Mouse (Mus musculus) adrenal gland, adult 18-20 months (tissue): ENCODE data around the gene Rhobtb1. TPM values are rescaled to one million over a fixed set of nuclear protein-coding genes. Genes with fewer than 3 reads are reported as not detected.

Source experiments
- DNase-seq, 2 experiments: peaks; one replicate each; pipeline ENCODE4 v3.0.0; 2021 to 2022; ENCODE audit warnings: low spot score in 2 of 2
- total RNA-seq, 2 experiments: library from RNA; stranded (reverse); gene quantifications; 1 replicate in 1 of 2; 2 replicates in 1 of 2; pipeline ENCODE4 v1.2.3; 2021

Rhobtb1 gene
- total RNA-seq, 2 experiments from 2014 or later: 6.0 to 7.3 TPM

DNA sequence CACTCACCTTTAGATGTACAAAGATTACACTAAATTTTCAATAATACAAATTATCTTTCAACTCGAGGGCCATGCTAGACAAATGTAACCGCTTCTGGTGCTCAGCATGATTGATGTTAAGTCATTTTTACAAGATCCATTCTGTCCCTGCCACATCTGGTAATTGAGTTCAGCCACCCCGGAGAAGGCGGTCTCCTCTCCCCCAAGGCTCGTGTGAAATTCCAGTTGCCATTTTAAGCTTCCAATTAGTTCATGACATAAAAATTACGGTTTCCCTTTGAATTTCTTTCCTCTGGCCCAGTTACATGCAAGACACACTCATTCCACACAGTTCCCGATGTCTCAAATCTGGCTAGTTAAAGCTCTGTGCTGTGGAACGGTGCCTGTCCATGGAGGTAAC is 162.7 kb downstream of the Rhobtb1 start:
- DNase-seq: no peak

DNA sequence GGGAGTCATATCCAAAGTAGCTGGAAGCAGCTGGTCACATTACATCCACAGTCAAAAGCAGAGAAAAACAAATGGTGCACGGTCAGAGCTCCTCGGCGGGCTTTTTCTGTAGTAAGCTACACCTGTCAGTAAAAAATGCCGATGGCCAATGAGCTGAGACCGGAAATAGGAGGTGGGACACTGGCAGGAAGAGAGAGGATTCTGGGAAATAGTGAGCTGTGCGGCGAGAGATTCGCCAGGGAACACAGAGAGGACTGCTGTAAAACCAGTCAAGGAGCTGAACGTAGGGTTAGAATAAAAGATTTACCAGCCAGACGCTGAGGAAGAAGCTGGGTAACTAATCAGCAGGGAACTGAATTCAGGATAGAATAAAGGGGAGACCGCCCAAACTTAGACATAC is 167.3 kb downstream of the Rhobtb1 start:
- DNase-seq: no peak

DNA sequence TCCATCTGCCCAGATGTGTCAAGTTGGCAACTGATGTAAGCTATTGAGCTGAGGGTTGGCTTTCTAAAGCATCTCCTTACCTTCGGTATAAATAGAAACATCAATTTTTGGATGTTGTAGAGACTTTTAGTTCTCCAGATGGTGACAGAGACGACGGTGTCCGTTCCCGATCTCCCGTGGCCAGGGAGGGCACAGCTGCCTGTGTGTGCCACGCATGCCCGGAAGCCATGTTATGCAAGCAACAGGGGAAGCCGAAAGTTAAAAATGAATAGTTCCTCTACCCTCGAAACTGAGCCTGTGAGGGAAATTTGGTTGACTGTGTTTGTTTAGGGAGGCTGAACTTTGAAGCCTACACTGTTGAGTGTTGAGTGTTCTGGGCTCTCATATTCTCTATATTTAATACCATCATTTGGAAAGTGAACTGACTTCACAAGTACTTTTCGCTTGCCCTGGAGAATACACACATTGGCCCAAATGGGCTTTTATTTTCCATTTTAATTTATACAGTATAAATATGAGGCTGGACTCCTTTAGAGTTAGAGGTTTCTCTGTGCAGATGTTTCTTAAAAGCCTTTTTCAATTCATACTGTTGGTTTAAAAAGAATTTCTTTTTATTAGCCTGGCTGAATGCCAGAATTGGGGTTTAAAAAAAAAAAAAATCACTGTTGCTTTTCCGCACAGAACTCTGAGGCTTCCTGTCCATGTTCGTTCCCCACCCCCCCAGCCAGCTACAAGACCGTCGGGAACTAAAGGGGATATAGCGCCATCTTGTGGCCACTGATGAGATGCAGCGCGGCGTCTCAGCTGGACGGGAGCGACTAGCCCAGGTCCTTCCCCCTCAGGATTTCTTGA is 169.7 kb downstream of the Rhobtb1 start:
- DNase-seq: peak; percentile 72 to 73

DNA sequence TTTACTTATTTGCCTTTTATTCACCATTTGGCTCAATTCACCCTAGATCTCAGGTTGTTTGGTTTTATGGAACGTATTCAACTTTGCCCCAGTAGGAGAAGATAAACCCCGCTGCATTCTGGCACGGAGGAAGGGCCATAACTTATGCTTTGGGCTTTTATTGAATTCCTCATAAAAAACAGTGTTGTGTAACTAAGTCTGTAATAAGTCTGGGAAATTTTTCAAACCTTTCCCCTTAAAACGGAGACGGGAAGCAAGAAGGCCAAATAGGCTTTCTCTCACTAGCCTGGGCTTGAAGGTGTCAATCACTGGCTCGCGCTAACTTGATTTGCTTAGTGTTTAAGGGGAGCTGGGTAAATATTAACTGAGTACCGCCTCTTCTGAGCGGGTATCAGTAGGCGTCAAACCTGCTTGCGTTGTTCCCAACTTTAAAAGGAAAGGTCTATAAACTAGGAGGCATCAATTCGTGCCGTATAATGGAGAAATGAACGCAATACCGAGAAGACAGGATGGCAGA is 170.3 kb downstream of the Rhobtb1 start:
- no peak for DNase-seq

DNA sequence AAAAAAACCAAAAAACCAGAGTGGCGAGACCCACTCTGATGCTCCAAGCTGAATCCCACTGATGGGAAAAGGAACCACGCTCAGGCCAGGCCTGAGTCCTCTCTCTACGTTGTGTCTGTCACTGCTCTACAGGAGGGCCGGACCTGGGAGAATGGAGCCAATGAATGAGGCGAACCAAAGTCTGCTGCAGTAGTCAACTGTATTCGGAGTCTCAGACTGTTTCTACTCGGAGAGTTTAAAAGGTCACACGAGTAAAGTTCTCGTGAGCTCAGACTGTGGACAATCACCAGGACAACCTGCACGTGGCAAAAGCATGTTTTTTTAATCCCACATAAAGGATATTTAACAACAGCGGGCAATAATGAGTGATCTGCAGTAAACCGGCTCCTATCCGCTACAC is 172.8 kb downstream of the Rhobtb1 start:
- no peak for DNase-seq

DNA sequence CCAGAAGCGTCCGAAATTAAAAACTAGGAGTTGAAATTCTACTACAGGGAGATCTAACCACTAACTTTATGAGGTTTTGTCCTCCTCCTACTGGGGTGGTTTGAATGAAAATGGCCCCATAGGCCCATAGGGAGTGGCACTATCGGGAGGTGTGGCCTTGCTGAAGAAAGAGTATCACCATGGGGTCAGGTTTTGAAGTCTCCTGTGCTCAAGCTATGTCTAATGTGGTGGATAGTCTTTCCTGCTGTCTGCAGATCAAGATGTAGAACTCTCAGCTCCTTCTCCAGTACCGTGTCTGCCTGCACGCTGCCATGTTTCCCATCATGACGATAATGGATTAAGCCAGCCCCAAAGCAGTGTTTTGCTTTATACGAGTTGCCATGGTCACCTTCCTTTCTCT is 173.6 kb downstream of the Rhobtb1 start:
- no peak for DNase-seq

DNA sequence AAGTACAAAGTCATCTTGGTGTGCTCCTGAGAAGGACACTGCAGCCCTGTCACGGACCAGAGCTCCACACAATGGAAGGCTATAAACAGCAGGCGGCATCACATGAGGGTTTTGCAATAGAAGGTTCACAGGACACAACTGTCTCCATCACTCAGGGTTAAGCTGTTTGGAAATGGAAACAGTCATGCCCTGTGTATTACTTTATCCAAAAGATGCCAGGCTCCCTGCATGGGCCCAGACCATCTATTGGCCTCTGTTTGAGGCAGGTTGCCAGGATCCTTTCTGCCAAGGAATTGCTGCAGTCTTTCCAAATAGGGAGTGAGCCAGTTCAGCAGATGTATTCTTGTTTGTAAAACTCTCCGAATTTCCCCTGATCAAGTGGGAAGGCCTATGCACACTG is 175.2 kb downstream of the Rhobtb1 start:
- no peak for DNase-seq

DNA sequence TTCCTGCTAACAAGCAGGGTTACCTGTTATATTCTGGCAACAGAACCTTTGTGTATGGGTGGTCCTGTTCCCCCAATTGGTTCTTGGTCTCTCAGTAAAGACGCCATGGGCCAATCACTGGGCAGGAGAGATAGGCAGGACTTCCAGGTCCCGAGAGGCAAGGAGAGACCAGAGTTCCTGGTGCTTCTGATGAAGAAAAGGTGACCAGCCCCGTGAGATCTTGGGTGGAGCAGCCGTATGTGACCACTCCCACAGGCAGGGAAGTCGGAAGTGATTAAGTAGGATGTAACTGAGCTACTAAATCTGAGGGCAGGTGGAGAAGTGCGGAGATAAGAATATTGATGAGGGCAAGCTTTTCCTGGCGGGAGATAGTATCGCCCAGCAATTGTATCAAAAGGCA is 176.1 kb downstream of the Rhobtb1 start:
- DNase-seq: no peak

DNA sequence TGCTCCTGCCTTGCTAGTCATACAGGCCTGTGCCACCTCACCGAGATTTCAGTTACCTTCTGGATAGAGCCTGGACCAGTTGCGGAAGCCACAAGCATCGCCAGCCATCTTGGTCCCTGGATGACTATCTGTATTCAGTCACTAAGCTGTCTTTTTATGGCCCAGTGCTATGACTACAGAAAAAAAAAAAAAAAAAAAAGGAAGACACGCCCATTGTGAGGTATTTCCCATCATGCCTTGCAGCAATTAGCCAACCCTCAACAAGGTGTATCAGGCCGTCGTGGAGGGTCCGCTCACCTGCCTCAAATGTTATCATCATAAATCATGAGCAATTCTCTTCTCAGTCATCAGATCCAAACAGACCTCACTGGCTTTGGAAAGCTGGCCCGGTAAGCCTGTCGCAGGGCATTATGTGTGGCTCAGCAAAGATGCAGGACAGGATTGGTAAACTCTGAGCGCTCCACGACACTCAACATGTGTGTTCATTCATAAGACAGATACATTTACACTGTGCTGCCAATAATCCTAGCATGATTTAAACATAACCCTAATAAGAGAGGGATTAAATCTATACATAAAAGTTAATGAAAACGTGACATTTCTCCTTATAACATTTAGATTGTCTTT is 176.9 kb downstream of the Rhobtb1 start:
- no peak for DNase-seq

DNA sequence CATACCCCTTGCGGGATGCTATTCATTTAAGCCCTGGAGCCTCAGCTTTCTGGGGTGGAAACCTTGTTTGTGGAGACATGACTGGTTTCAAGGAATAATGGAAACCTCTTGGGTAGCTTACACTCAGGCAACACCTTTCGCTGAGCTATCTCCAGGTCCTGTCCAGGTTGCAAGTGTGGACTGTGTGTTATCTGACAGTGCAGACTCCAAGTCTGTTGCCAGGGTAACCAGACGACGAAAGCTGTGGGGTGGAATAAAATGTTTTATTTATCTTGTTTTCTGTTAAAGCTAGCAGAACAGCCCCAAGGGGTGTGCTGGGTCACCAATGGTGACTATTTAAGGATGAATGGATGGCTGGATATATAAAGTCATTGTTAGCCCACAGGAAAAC is 177.4 kb downstream of the Rhobtb1 start:
- DNase-seq: no peak

DNA sequence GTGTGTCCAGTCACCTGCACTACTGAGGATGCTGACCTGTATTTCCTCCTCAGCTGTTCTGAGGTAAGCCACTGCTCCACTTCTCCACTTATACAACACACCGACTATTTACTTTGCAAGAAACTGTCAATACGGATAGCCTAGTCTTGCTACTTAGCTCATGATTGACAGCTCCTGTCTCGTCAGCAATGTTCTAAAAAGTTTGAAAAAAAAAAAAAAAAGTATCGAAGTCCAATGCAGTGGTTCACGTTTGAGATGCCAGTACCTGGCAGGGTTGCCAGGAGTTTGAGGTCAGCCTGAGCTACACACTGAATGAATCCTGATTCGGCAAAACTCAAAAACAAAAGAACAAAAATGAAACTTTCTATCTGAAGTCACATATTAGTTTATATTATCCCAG is 180.0 kb downstream of the Rhobtb1 start:
- DNase-seq: no peak

DNA sequence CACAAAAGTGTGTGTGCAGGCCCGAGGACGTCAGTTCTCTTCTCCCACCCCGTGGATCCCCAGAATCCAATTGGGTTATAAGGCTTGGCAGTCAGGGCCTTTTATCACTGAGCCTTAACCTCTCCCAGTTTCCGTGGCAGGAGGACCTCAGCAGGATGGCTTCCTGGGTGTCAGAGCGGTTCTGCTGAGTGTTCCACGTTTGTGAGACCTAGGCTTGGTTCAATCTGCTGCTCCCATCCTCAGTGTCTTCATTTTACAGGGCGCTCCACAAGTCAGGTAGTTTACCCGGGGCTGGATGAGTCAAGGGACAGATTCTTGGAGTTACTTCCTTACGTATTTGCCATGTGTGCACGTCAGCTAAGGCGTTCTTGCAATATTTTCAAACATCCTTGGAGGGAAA is 182.0 kb downstream of the Rhobtb1 start:
- no peak for DNase-seq

DNA sequence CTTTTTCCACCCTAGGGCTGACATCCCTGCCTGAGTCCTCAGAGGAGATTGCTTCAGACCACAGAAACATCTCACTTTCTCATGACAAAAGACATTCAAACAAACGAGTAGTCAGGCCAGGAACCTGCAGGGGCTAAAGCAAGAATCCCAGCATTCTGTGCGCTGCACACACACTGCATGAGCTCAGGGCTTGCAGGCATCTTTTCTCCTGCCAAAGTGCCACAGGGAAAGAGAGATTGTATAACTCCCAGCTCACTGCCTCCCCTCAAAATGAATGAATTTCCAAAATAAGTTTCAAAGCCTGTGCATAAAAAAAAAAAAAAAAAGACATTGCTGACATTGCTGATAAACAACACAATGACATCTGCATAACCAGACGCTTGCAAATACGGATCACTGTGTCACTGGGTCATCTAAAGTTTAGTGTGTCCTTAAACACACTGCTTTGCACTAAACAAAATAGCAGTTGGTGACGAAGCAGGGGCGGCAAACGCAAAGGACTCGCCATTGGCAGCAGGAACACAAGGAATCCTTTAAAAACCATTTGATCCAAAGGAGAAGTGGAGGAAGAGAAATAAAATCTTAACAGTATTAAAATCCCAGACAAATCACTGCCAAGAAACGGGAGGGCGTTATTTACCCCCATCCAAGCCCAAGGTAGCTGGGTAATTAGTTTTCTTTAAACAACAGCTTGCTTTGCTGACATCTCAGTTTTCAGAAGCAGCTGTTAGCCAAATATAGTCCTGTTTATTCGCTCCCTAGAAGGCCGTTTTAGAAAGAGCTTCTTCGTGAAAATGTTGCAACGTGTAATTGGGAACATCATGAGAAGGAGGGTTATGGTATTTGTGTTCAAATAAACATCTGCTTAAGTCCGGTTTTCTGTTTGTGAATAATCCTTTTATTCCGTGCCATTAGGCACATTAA is 183.3 kb downstream of the Rhobtb1 start:
- DNase-seq: no peak

DNA sequence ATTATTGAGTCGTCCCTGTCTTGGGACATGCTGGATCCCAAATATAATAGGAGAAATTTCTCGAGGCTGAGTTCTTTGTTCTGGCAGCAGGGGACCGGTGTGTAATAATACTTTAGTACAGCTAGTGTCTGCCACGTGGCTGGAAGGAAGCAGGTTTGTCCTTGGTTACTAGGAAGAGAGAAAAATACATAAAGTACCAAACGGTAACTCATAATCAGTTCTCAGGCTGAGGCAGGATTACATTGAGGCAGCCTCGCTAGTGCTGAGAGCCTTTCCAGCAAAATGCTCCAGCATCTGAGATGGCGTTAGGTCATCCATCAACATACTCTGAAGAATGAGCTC is 183.9 kb downstream of the Rhobtb1 start:
- no peak for DNase-seq

DNA sequence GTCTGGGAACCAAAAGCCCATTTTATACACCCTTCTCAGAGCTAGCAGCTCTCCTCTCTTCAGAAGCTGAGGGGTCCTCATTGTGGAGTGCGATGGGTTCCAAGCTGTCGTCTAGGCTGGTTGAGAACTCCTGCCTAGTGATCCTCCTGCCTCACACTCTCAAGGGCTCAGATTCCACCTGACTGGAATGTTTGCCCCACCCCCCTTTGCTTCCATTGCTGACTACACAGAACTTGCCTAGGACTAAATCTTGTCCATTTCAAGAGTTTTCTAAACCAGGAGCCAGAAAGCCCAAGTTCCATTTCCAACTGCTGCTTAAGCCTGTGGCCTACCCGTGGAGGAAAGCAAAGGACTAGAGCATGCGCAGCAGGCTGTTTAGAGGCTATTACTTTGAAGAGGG is 184.4 kb downstream of the Rhobtb1 start:
- DNase-seq: no peak

DNA sequence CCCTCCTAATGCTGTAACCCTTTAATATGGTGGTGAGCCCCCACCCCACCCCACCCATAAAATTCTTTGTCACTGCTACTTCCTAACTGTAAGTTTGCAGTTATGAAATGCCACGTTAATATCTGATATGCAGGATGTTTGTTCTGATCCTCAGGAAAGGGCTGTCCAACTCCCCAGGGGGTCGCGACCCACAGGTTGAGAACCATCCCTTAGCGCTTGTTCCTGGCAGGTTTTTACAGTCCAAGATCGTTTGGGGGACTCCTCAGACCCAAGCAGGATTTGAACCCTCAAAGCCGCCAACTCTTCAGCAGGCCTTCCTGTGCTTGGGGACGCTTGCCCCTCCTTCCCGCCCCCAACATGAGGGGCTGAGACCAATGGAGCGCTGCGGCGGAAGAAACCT is 185.0 kb downstream of the Rhobtb1 start:
- no peak for DNase-seq

DNA sequence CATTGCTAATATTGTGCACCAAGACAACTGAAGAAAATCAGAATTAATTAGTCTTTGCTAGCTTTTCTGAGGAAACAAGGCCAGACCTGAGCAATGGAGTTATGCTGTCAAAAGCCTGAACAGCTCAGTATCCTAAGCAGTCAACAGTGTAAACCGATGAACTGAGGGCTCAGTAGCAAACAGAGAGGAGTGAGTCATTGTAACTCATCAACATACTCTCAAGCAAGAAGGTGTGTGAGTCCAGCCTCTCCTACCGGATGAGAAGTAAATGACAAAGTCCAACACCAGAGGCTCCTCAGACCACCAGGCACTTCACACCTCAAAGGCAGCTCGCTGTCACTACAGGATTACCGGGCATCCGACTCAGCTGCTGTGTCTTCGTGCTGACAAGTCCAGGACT is 188.8 kb downstream of the Rhobtb1 start:
- DNase-seq: no peak
